Mouse (Mus musculus) C2C12 (cell line): ENCODE measurements around the gene Irf2bp2. TPM values are rescaled to one million over a fixed set of nuclear protein-coding genes. Genes with fewer than 3 reads are reported as not detected.
A peak's percentile ranks its signal among the peaks of the same experiment; 100 is the strongest.

Source experiments
- H3K27me3 ChIP-seq: one replicate; pipeline ENCODE4 v1.6.1; 2011; ENCODE audit not compliant: control insufficient read depth, insufficient read depth, insufficient read length
- H3K36me3 ChIP-seq: one replicate; pipeline ENCODE4 v1.6.1; 2011; ENCODE audit not compliant: control insufficient read depth, insufficient read depth
- H3K4me3 ChIP-seq: one replicate; pipeline ENCODE4 v1.5.1; 2011; ENCODE audit warnings: mild to moderate bottlenecking, control low read depth; ENCODE audit not compliant: poor library complexity, insufficient read depth, severe bottlenecking
- H3K79me2 ChIP-seq: one replicate; pipeline ENCODE4 v1.6.1; 2011; ENCODE audit not compliant: control insufficient read depth, insufficient read depth
- H3K79me3 ChIP-seq: one replicate; pipeline ENCODE4 v1.6.1; 2011; ENCODE audit warnings: low read depth, control low read depth
- H3ac ChIP-seq: one replicate; pipeline ENCODE3; 2011; ENCODE audit warnings: low read depth; ENCODE audit not compliant: control insufficient read depth, insufficient read length
- CEBPB ChIP-seq: IDR thresholded peaks from one replicate; pipeline ENCODE4 v1.6.1; 2011; ENCODE audit warnings: low read depth, mild to moderate bottlenecking, control low read depth, moderate library complexity
- CTCF ChIP-seq: IDR thresholded peaks from one replicate; pipeline ENCODE4 v1.5.1; 2011; ENCODE audit not compliant: control insufficient read depth, insufficient read depth, insufficient read length
- FOSL1 ChIP-seq: IDR thresholded peaks from one replicate; pipeline ENCODE4 v1.8.0; 2011; ENCODE audit warnings: mild to moderate bottlenecking, low read length; ENCODE audit not compliant: poor library complexity, insufficient read depth, severe bottlenecking
- MAX ChIP-seq: IDR thresholded peaks from one replicate; pipeline ENCODE4 v1.6.1; 2011; ENCODE audit warnings: mild to moderate bottlenecking, control low read depth
- MYOD1 ChIP-seq: IDR thresholded peaks from one replicate; pipeline ENCODE4 v1.6.1; 2011; ENCODE audit warnings: low read depth; ENCODE audit not compliant: control insufficient read depth, insufficient read length
- MYOG ChIP-seq: IDR thresholded peaks from one replicate; pipeline ENCODE4 v1.6.1; 2011; ENCODE audit not compliant: control insufficient read depth, insufficient read length; ENCODE audit errors: extremely low read depth
- USF1 ChIP-seq: IDR thresholded peaks from one replicate; pipeline ENCODE4 v1.6.1; 2011; ENCODE audit warnings: low read depth, mild to moderate bottlenecking, control low read depth, moderate library complexity
- polyA plus RNA-seq: library from polyadenylated mRNA; unstranded; fragments of >200 nt; fragmentation: generic; extraction: Trizol; gene quantifications from one replicate; pipeline ENCODE4 v1.2.1, GENCODE M21; 2012; ENCODE audit warnings: missing spikeins

Gene Irf2bp2
- polyA plus RNA-seq, 1 experiment, result 20.9 TPM

DNA sequence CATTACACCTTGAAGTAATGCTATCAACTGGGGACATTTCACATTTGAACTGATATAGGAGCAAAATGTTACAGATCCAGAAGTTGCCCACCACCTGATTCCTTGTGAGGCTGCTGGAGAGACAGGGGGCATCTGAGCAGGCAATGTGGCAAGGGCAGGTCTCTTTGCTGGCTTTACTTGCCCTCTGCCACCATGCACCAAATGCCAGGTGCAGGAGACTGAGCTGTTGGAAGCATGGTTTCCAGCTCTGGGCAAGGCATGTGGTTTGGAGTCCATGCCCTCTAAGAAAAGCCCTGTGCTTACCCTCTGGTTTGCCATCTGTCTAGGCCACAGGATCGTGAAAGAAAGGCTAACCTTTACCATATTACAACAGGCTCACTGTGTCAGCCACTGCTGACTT is 24.1 kb downstream of the Irf2bp2 start:
- Histone ChIP-seq H3K79me2 (no peaks in the 10 kb centered on the region), H3K79me3 (no peaks in the 10 kb centered on the region), H3K36me3 (no peaks in the 10 kb centered on the region), H3K4me3 (no peak overlapping the region), H3ac (no peak overlapping the region), H3K27me3 (no peaks in the 10 kb centered on the region)
- no peak for TF ChIP-seq USF1
- no peak for TF ChIP-seq MYOG
- no peak for TF ChIP-seq FOSL1
- TF ChIP-seq MYOD1, result no peak
- no peak for TF ChIP-seq CTCF
- TF ChIP-seq CEBPB, result no peak
- TF ChIP-seq MAX, result no peak

DNA sequence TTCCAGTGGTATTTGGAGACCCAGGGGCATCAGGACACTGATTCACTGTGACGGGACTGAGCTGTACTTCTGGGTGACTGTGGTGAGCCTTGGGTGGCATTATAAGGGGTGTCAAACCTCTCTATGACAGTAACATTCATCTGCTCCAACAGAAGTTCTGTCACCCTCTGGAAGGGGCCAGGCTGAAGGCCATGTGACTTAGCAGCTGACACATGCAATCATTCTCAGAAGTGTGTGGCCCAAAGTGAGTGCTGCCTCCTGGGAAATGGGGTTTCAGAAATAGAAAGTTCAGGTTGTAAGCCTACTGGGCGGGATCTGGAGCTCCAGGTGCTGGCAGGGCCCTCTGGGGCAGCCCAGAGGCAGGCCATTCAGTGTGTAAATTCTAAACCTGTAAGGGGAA is 26.1 kb downstream of the Irf2bp2 start:
- Histone ChIP-seq H3K4me3 (no peak overlapping the region), H3K79me3 (no peaks in the 10 kb centered on the region), H3K27me3 (no peaks in the 10 kb centered on the region), H3ac (no peak overlapping the region), H3K36me3 (no peaks in the 10 kb centered on the region), H3K79me2 (no peaks in the 10 kb centered on the region)
- TF ChIP-seq USF1 (peak; percentile 79), MYOD1 (peak; percentile 21), FOSL1 (no peak), MAX (no peak), MYOG (no peak), CEBPB (no peak), CTCF (no peak)

DNA sequence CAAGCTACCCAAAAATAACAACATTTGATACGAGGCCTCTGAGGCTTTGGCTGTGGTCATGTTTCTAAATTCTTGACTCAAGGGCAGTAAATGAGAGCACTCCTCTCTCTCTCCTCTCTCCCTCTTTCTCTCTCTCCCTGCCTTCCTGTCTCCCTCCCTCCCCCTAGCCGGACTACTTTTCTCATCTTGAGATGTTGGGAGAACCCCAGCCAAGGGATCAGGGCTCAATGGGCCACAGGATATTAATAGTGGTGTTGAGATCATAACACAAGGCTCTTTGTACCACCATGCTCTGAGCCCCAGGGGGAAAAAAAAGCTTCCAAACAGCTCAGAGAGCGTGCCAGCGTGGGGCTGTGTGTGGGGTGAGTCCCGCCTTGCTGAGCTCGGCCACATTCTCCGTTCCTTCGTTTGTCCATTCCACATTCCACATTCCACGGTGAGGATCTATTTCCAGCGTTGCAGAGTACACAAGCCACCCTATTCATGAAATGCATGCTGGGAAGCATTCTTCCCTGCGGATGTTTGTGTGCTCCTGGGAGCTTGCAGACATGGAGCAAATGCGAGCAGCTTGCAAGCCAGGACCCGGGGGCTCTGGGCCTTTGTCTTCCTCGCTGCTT is 27.2 kb downstream of the Irf2bp2 start:
- Histone ChIP-seq H3K4me3 (no peak overlapping the region), H3ac (peak overlapping the region; percentile 0), H3K36me3 (no peaks in the 10 kb centered on the region), H3K27me3 (no peaks in the 10 kb centered on the region), H3K79me2 (no peaks in the 10 kb centered on the region), H3K79me3 (no peaks in the 10 kb centered on the region)
- no peak for TF ChIP-seq MYOG
- peak; percentile 68 for TF ChIP-seq MAX

GRCm38 (mm10) chr8:126565954-126566445 is 27.8 kb downstream of the Irf2bp2 start:
- no peak overlapping the region for H3ac ChIP-seq
- no peaks in the 10 kb centered on the region for H3K36me3 ChIP-seq
- H3K4me3 ChIP-seq, result no peak overlapping the region
- no peaks in the 10 kb centered on the region for H3K27me3 ChIP-seq
- TF ChIP-seq CEBPB, result no peak
- TF ChIP-seq FOSL1, result no peak
- no peak for TF ChIP-seq CTCF
- TF ChIP-seq MYOD1, result no peak
- no peak for TF ChIP-seq MAX
- no peak for TF ChIP-seq MYOG
- no peak for TF ChIP-seq USF1
- no peaks in the 10 kb centered on the region for H3K79me2 ChIP-seq
- no peaks in the 10 kb centered on the region for H3K79me3 ChIP-seq

DNA sequence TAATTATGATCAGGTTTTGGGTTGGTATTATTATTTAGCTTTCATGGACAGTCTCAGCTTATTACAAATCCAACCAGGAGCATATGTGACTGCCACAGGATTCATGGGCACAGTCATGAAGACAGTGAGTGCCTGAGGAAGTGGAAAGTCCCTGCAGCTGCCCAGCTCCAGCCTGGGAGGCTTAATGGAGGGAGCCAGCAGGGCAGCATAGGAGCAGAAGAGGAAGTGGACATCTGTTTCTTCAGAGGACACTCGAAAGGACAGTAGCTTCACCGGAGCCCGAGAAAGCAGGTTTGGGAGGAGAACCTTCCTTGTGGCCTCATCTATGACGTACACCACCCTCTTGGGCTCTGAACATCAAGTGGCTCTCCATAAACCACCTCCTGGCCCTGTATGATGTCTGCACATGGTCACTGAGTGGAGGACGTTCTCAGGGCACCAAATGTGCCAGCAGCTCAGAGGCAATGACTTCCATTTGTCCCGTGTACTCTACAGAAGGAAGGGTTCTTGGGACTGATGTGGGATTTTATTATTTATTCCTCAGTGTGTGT is 28.5 kb downstream of the Irf2bp2 start:
- Histone ChIP-seq H3K27me3 (no peaks in the 10 kb centered on the region), H3K79me3 (no peaks in the 10 kb centered on the region), H3K36me3 (no peaks in the 10 kb centered on the region), H3ac (no peak overlapping the region), H3K79me2 (no peaks in the 10 kb centered on the region), H3K4me3 (no peak overlapping the region)
- TF ChIP-seq CEBPB (no peak), CTCF (no peak), MAX (no peak), MYOG (no peak), MYOD1 (no peak), USF1 (no peak), FOSL1 (no peak)
